22 mouse cellular contexts compared by ENCODE assay signal in the genomic region with DNA sequence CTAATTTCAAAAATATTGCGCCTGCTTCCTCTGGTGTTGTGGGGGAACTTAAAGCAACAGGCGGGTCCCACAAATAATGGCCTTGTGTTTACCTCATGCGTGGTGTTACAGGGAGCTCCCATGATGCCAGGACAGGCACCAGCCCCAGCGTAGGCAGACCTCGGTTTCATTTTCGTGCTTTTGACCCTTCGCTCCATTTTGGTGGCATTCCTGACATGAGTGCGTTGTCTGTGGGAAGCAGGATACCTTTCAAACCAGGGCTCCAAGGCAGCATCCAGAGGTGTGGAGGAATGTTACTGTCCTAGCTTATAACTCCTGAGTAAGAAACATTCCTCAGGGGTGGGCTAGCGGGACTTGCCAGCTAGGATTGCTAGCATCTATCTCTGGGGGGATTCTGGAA.
DNase-seq lines count a peak whose midpoint lies in the region; ATAC-seq and TF ChIP-seq lines count a peak whose summit lies in the region.
"Had no signal": no experiment of that assay in that cellular context is flagged by ENCODE, and none has a peak within 500 bp of the region (broad histone marks: within the 10 kb centered on the region; RNA-seq: fewer than 3 reads in every experiment).

No protein-coding gene starts in this region.

- peaks cover 100% of the 10 kb centered on the region for H3K27me3 ChIP-seq in forebrain, embryonic 10.5 days (ENCODE audit: poor library complexity, severe bottlenecking)
- H3K27me3 ChIP-seq in forebrain, embryonic 12.5 days: peaks cover 79% of the 10 kb centered on the region
- H3K27me3 ChIP-seq in hindbrain, embryonic 10.5 days (ENCODE audit: insufficient read depth, poor library complexity, severe bottlenecking): peaks cover 75% of the 10 kb centered on the region
- peaks cover 41% of the 10 kb centered on the region for H3K27me3 ChIP-seq in hindbrain, embryonic 13.5 days
- H3K27me3 ChIP-seq in limb, embryonic 14.5 days (ENCODE audit: control insufficient read depth, insufficient read depth, low read length): peaks cover 18% of the 10 kb centered on the region; the same call in 1 of the 2 replicates

- H3K4me2 ChIP-seq in forebrain, embryonic 12.5 days: no peak overlapping the region
- H3K4me2 ChIP-seq in hindbrain, embryonic 13.5 days: no peak overlapping the region
- peak overlapping the region; percentile 29 for H3K4me2 ChIP-seq in limb, embryonic 14.5 days (replicated peaks; ENCODE audit: low read depth, low read length, severe bottlenecking)
- H3K4me2 ChIP-seq: embryonic facial prominence, embryonic 12.5 days; embryonic facial prominence, embryonic 15.5 days; heart, embryonic 11.5 days; hindbrain, embryonic 14.5 days had no signal

- TF ChIP-seq POLR2A in limb, embryonic 14.5 days (IDR thresholded peaks at IDR 0.05; ENCODE audit: borderline replicate concordance, extremely low read depth, insufficient read depth, insufficient read length): no peak

- ATAC-seq in forebrain, embryonic 12.5 days (ENCODE audit: low FRiP score): no peak
- ATAC-seq in hindbrain, embryonic 13.5 days (ENCODE audit: low FRiP score): no peak
- no peak for ATAC-seq in limb, embryonic 14.5 days (ENCODE audit: low FRiP score, low read depth)
- ATAC-seq: activated CD4-positive, CD25-positive, alpha-beta regulatory T cell, adult 4 months; forebrain, embryonic 14.5 days; hindbrain, postnatal 0 days; inflammation-experienced regulatory T-cells, adult 6 months had no signal

- intact Hi-C loops in left cerebral cortex, postnatal 14 days (cut with DNase I): no loop called here

- H3K9me3 ChIP-seq in forebrain, embryonic 10.5 days: no peaks in the 10 kb centered on the region
- H3K9me3 ChIP-seq in forebrain, embryonic 12.5 days: no peaks in the 10 kb centered on the region
- no peaks in the 10 kb centered on the region for H3K9me3 ChIP-seq in hindbrain, embryonic 10.5 days
- H3K9me3 ChIP-seq in hindbrain, embryonic 13.5 days: no peaks in the 10 kb centered on the region
- no peaks in the 10 kb centered on the region for H3K9me3 ChIP-seq in limb, embryonic 14.5 days (ENCODE audit: control insufficient read depth, low read length)
- H3K9me3 ChIP-seq: embryonic facial prominence, embryonic 12.5 days; embryonic facial prominence, embryonic 15.5 days had no signal

- WGBS in forebrain, embryonic 10.5 days: 61% methylated on average over 9 of the region's 9 CpGs
- WGBS in forebrain, embryonic 12.5 days: 58% methylated on average over 9 of the region's 9 CpGs
- WGBS in hindbrain, embryonic 10.5 days: 74% methylated on average over 9 of the region's 9 CpGs
- 76% methylated on average over 9 of the region's 9 CpGs for WGBS in hindbrain, embryonic 13.5 days
- 23% methylated on average over 9 of the region's 9 CpGs for WGBS in limb, embryonic 14.5 days

- H3K9ac ChIP-seq in forebrain, embryonic 12.5 days: no peak overlapping the region
- H3K9ac ChIP-seq in hindbrain, embryonic 13.5 days: no peak overlapping the region
- peak overlapping the region; percentile 31; the same call in 1 of the 2 replicates for H3K9ac ChIP-seq in limb, embryonic 14.5 days (ENCODE audit: low read depth, low read length, severe bottlenecking)
- H3K9ac ChIP-seq: embryonic facial prominence, embryonic 12.5 days; embryonic facial prominence, embryonic 15.5 days; hindbrain, embryonic 14.5 days had no signal

- H3K36me3 ChIP-seq in forebrain, embryonic 10.5 days (replicated peaks): no peaks in the 10 kb centered on the region
- H3K36me3 ChIP-seq in forebrain, embryonic 12.5 days (replicated peaks): no peaks in the 10 kb centered on the region
- H3K36me3 ChIP-seq in hindbrain, embryonic 10.5 days: no peaks in the 10 kb centered on the region
- H3K36me3 ChIP-seq in hindbrain, embryonic 13.5 days: no peaks in the 10 kb centered on the region
- no peaks in the 10 kb centered on the region for H3K36me3 ChIP-seq in limb, embryonic 14.5 days (ENCODE audit: control insufficient read depth, insufficient read depth, low read length)
- H3K36me3 ChIP-seq: embryonic facial prominence, embryonic 12.5 days; embryonic facial prominence, embryonic 15.5 days had no signal

- peaks cover 74% of the 10 kb centered on the region for H3K4me1 ChIP-seq in forebrain, embryonic 10.5 days
- peaks cover 46% of the 10 kb centered on the region for H3K4me1 ChIP-seq in forebrain, embryonic 12.5 days
- H3K4me1 ChIP-seq in hindbrain, embryonic 10.5 days (replicated peaks): peaks cover 57% of the 10 kb centered on the region
- peaks cover 28% of the 10 kb centered on the region for H3K4me1 ChIP-seq in hindbrain, embryonic 13.5 days (replicated peaks)
- peaks cover 50% of the 10 kb centered on the region for H3K4me1 ChIP-seq in limb, embryonic 14.5 days (ENCODE audit: control insufficient read depth, insufficient read depth, low read length)

- no peak overlapping the region for H3K4me3 ChIP-seq in forebrain, embryonic 10.5 days
- H3K4me3 ChIP-seq in forebrain, embryonic 12.5 days (replicated peaks): no peak overlapping the region
- no peak overlapping the region for H3K4me3 ChIP-seq in hindbrain, embryonic 10.5 days
- H3K4me3 ChIP-seq in hindbrain, embryonic 13.5 days: no peak overlapping the region
- 0 out of 2 replicates have a peak overlapping the region, but pooled peaks have one; percentile 1 for H3K4me3 ChIP-seq in limb, embryonic 14.5 days (replicated peaks; ENCODE audit: low read length)
- H3K4me3 ChIP-seq: embryonic facial prominence, embryonic 12.5 days; embryonic facial prominence, embryonic 15.5 days; heart, adult 2 months had no signal

- DNase-seq in forebrain, embryonic 10.5 days (ENCODE audit: extremely low spot score, low spot score): no peak
- DNase-seq in hindbrain, embryonic 10.5 days (ENCODE audit: low spot score): no peak
- no peak for DNase-seq in limb, embryonic 14.5 days (ENCODE audit: low spot score)
- DNase-seq in adrenal gland, adult 8-10 months: no peak
- no peak for DNase-seq in left cerebral cortex, postnatal 14 days (ENCODE audit: low spot score in 2 of 2)
- DNase-seq: adrenal gland, postnatal 14 days; cerebellum, adult 11 months; cerebellum, adult 2 months; cerebellum, adult 9-11 months; cerebellum, postnatal 25 days; gastrocnemius, postnatal 25 days; heart, adult 2 months had no signal

- H3K27ac ChIP-seq in forebrain, embryonic 10.5 days: peak overlapping the region; percentile 8; the same call in 1 of the 2 replicates
- H3K27ac ChIP-seq in forebrain, embryonic 12.5 days: no peak overlapping the region
- H3K27ac ChIP-seq in hindbrain, embryonic 10.5 days: peak overlapping the region; percentile 12; the same call in 1 of the 2 replicates
- no peak overlapping the region for H3K27ac ChIP-seq in hindbrain, embryonic 13.5 days
- H3K27ac ChIP-seq in limb, embryonic 14.5 days (replicated peaks; ENCODE audit: low read depth, low read length): peak overlapping the region; percentile 64
- H3K27ac ChIP-seq: embryonic facial prominence, embryonic 12.5 days; embryonic facial prominence, embryonic 15.5 days; heart, adult 2 months; hindbrain, embryonic 14.5 days; hindbrain, postnatal 0 days had no signal

Comparison
In these comparisons a context has a peak if more than half of its experiments do, and no peak if none do; other contexts are left out.
1. H3K27ac ChIP-seq: peak in forebrain, embryonic 10.5 days (single experiment), hindbrain, embryonic 10.5 days (single experiment) and limb, embryonic 14.5 days (single experiment); none in forebrain, embryonic 12.5 days (single experiment) and hindbrain, embryonic 13.5 days (single experiment).